Comparison of ENCODE assay signal across 8 mouse cellular contexts in the genomic region with DNA sequence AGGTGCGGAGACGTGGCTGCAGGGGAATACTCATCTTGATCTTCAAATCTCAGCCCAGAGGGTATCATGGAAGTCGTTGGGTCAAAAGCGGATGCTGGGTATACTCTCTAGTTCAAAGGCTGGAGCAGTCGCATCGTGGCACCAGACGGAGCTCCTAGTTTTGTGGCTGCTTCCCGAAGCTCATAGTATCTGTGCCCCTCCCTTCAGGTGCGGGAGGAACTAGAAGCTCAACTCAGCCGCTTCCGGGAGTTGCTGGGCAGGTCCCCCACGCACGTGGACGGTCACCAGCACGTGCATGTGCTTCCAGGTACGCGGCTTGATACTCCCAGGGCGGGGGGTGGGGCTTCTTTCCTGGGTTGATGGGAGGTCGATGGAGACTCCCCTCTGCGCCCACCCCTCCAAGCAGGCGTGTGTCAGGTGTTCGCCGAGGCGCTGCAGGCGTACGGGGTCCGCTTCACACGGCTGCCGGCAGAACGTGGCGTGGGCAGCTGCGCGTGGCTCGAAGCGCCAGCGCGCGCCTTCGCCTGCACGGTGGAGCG. TPM values are rescaled to one million over a fixed set of nuclear protein-coding genes. Genes with fewer than 3 reads are reported as not detected.
DNase-seq lines count a peak whose midpoint lies in the region; ATAC-seq and TF ChIP-seq lines count a peak whose summit lies in the region.

No protein-coding gene starts in this region.

- WGBS in hindbrain, embryonic 10.5 days: 1% methylated on average over 41 of the region's 41 CpGs
- 1% methylated on average over 41 of the region's 41 CpGs for WGBS in limb, embryonic 10.5 days
- 1% methylated on average over 41 of the region's 41 CpGs for WGBS in midbrain, embryonic 12.5 days
- under 1% methylated on average over 40 of the region's 41 CpGs for WGBS in stomach, postnatal 0 days

- H3K4me1 ChIP-seq in hindbrain, embryonic 10.5 days (replicated peaks): peaks cover 25% of the 10 kb centered on the region
- H3K4me1 ChIP-seq in limb, embryonic 10.5 days: peaks cover 20% of the 10 kb centered on the region
- peaks cover 12% of the 10 kb centered on the region; the same call in 1 of the 2 replicates for H3K4me1 ChIP-seq in midbrain, embryonic 12.5 days
- H3K4me1 ChIP-seq in stomach, postnatal 0 days (replicated peaks; ENCODE audit: control insufficient read depth, insufficient read depth): 0 out of 2 replicates have a peak, but pooled peaks cover 4% of the 10 kb centered on the region

- no peaks in the 10 kb centered on the region for H3K9me3 ChIP-seq in hindbrain, embryonic 10.5 days
- no peaks in the 10 kb centered on the region for H3K9me3 ChIP-seq in limb, embryonic 10.5 days (replicated peaks)
- H3K9me3 ChIP-seq in midbrain, embryonic 12.5 days: no peaks in the 10 kb centered on the region
- H3K9me3 ChIP-seq in stomach, postnatal 0 days (ENCODE audit: control insufficient read depth, low read length): no peaks in the 10 kb centered on the region

- H3K4me3 ChIP-seq in hindbrain, embryonic 10.5 days: peak overlapping the region; percentile 61
- peak overlapping the region; percentile 63 for H3K4me3 ChIP-seq in limb, embryonic 10.5 days
- peak overlapping the region; percentile 54 for H3K4me3 ChIP-seq in midbrain, embryonic 12.5 days
- H3K4me3 ChIP-seq in stomach, postnatal 0 days (ENCODE audit: low read depth, low read length): peak overlapping the region; percentile 57

- H3K27me3 ChIP-seq in hindbrain, embryonic 10.5 days (ENCODE audit: insufficient read depth, poor library complexity, severe bottlenecking): peaks cover 22% of the 10 kb centered on the region
- peaks cover 18% of the 10 kb centered on the region for H3K27me3 ChIP-seq in limb, embryonic 10.5 days (ENCODE audit: low read depth, poor library complexity, severe bottlenecking)
- peaks cover 20% of the 10 kb centered on the region for H3K27me3 ChIP-seq in midbrain, embryonic 12.5 days
- H3K27me3 ChIP-seq in stomach, postnatal 0 days (ENCODE audit: control insufficient read depth, insufficient read depth, low read length): no peaks in the 10 kb centered on the region

- TF ChIP-seq EP300 in stomach, postnatal 0 days (optimal IDR thresholded peaks at IDR 0.05): no peak

- peak; percentile 23 for DNase-seq in adrenal gland, postnatal 10 days
- no peak for DNase-seq in adrenal gland, postnatal 36 days
- DNase-seq in urinary bladder, postnatal 14 days (ENCODE audit: low spot score): peak; percentile 24
- no peak for DNase-seq in urinary bladder, adult 18-20 months (ENCODE audit: low spot score in 2 of 2)
- no peak for DNase-seq in hindbrain, embryonic 10.5 days (ENCODE audit: low spot score)
- peak; percentile 54 for DNase-seq in limb, embryonic 10.5 days (ENCODE audit: low spot score)
- peak; percentile 82 for DNase-seq in stomach, postnatal 0 days (ENCODE audit: low spot score)

- H3K36me3 ChIP-seq in hindbrain, embryonic 10.5 days: peaks cover 22% of the 10 kb centered on the region
- peaks cover 22% of the 10 kb centered on the region for H3K36me3 ChIP-seq in limb, embryonic 10.5 days
- H3K36me3 ChIP-seq in midbrain, embryonic 12.5 days: peaks cover 11% of the 10 kb centered on the region
- H3K36me3 ChIP-seq in stomach, postnatal 0 days (ENCODE audit: control insufficient read depth, insufficient read depth, low read length): peaks cover 5% of the 10 kb centered on the region; the same call in 1 of the 2 replicates

- H3K4me2 ChIP-seq in midbrain, embryonic 12.5 days (replicated peaks): peak overlapping the region; percentile 95
- peak overlapping the region; percentile 98 for H3K4me2 ChIP-seq in stomach, postnatal 0 days (replicated peaks; ENCODE audit: low read depth)

- peak overlapping the region; percentile 59 for H3K9ac ChIP-seq in midbrain, embryonic 12.5 days (replicated peaks)
- H3K9ac ChIP-seq in stomach, postnatal 0 days (ENCODE audit: low read length): peak overlapping the region; percentile 63

- no peak for TF ChIP-seq CTCF in stomach, postnatal 0 days (IDR thresholded peaks at IDR 0.05; ENCODE audit: low read depth)

- ATAC-seq in midbrain, embryonic 12.5 days (ENCODE audit: low FRiP score, low read depth): peak; percentile 39
- ATAC-seq in stomach, postnatal 0 days (ENCODE audit: low FRiP score, low TSS enrichment): peak; percentile 63

- H3K27ac ChIP-seq in hindbrain, embryonic 10.5 days: peak overlapping the region; percentile 64; the same call in 1 of the 2 replicates
- H3K27ac ChIP-seq in limb, embryonic 10.5 days: peak overlapping the region; percentile 66
- H3K27ac ChIP-seq in midbrain, embryonic 12.5 days (replicated peaks): no peak overlapping the region
- H3K27ac ChIP-seq in stomach, postnatal 0 days (replicated peaks): peak overlapping the region; percentile 67; the same call in 1 of the 2 replicates

RNA-seq across cellular contexts. Expression of a gene that starts 0.4 kb away (rescaled TPM):
- total RNA-seq in adrenal gland, postnatal 10 days (2021): under 1 TPM; 0.39 to 0.66 TPM
- total RNA-seq in adrenal gland, postnatal 36 days (2021): under 1 TPM; 0.33 to 0.43 TPM
- 0.73 and 0.75 TPM in 2 replicates for polyA plus RNA-seq in hindbrain, embryonic 10.5 days (2016; fragmentation: Nextera tagmentation; extraction: Ambion mirVana)
- 0.40 and 0.63 TPM in 2 replicates for polyA plus RNA-seq in limb, embryonic 10.5 days (2016; fragmentation: Nextera tagmentation; extraction: Ambion mirVana)
- 0.63 and 0.92 TPM in 2 replicates for polyA plus RNA-seq in midbrain, embryonic 12.5 days (2016; fragmentation: Nextera tagmentation; extraction: Ambion mirVana)
- 1.8 and 2.1 TPM in 2 replicates for polyA plus RNA-seq in stomach, postnatal 0 days (2015; fragmentation: Nextera tagmentation; extraction: Ambion mirVana)

RNA-seq across cellular contexts. Expression of a gene that starts 3.0 kb away (rescaled TPM):
- 1 to 10 TPM; 3.9 to 6.7 TPM for total RNA-seq in adrenal gland, postnatal 10 days (2021)
- total RNA-seq in adrenal gland, postnatal 36 days (2021): 1 to 10 TPM; 3.7 to 6.9 TPM
- polyA plus RNA-seq in hindbrain, embryonic 10.5 days (2016; fragmentation: Nextera tagmentation; extraction: Ambion mirVana): 7.8 and 10.1 TPM in 2 replicates
- 4.1 and 7.0 TPM in 2 replicates for polyA plus RNA-seq in limb, embryonic 10.5 days (2016; fragmentation: Nextera tagmentation; extraction: Ambion mirVana)
- 9.6 and 10.0 TPM in 2 replicates for polyA plus RNA-seq in midbrain, embryonic 12.5 days (2016; fragmentation: Nextera tagmentation; extraction: Ambion mirVana)
- 19.8 and 21.3 TPM in 2 replicates for polyA plus RNA-seq in stomach, postnatal 0 days (2015; fragmentation: Nextera tagmentation; extraction: Ambion mirVana)

RNA-seq across cellular contexts. Expression of a gene that starts 15.3 kb away (rescaled TPM):
- 10 to 100 TPM; 15.6 to 21.7 TPM for total RNA-seq in adrenal gland, postnatal 10 days (2021)
- total RNA-seq in adrenal gland, postnatal 36 days (2021): 10 to 100 TPM; 28.2 to 29.8 TPM
- polyA plus RNA-seq in hindbrain, embryonic 10.5 days (2016; fragmentation: Nextera tagmentation; extraction: Ambion mirVana): 114 and 136 TPM in 2 replicates
- polyA plus RNA-seq in limb, embryonic 10.5 days (2016; fragmentation: Nextera tagmentation; extraction: Ambion mirVana): 87.4 and 114 TPM in 2 replicates
- polyA plus RNA-seq in midbrain, embryonic 12.5 days (2016; fragmentation: Nextera tagmentation; extraction: Ambion mirVana): 58.6 and 58.8 TPM in 2 replicates
- polyA plus RNA-seq in stomach, postnatal 0 days (2015; fragmentation: Nextera tagmentation; extraction: Ambion mirVana): 170 and 176 TPM in 2 replicates

RNA-seq across cellular contexts. Expression of a gene that starts 22.5 kb away (rescaled TPM):
- total RNA-seq in adrenal gland, postnatal 10 days (2021): 1 to 10 TPM; 2.5 to 2.9 TPM
- total RNA-seq in adrenal gland, postnatal 36 days (2021): 1 to 10 TPM in 1 of 2 experiments, under 1 TPM in 1; 0.66 to 1.7 TPM
- 146 and 175 TPM in 2 replicates for polyA plus RNA-seq in hindbrain, embryonic 10.5 days (2016; fragmentation: Nextera tagmentation; extraction: Ambion mirVana)
- polyA plus RNA-seq in limb, embryonic 10.5 days (2016; fragmentation: Nextera tagmentation; extraction: Ambion mirVana): 182 and 195 TPM in 2 replicates
- 71.6 and 73.8 TPM in 2 replicates for polyA plus RNA-seq in midbrain, embryonic 12.5 days (2016; fragmentation: Nextera tagmentation; extraction: Ambion mirVana)
- polyA plus RNA-seq in stomach, postnatal 0 days (2015; fragmentation: Nextera tagmentation; extraction: Ambion mirVana): 3.5 and 4.4 TPM in 2 replicates

RNA-seq across cellular contexts. Expression of a gene that starts 36.4 kb away (rescaled TPM):
- 10 to 100 TPM; 76.2 to 84.6 TPM for total RNA-seq in adrenal gland, postnatal 10 days (2021)
- 10 to 100 TPM; 83.4 to 97.0 TPM for total RNA-seq in adrenal gland, postnatal 36 days (2021)
- 159 and 177 TPM in 2 replicates for polyA plus RNA-seq in hindbrain, embryonic 10.5 days (2016; fragmentation: Nextera tagmentation; extraction: Ambion mirVana)
- 138 and 172 TPM in 2 replicates for polyA plus RNA-seq in limb, embryonic 10.5 days (2016; fragmentation: Nextera tagmentation; extraction: Ambion mirVana)
- 154 and 164 TPM in 2 replicates for polyA plus RNA-seq in midbrain, embryonic 12.5 days (2016; fragmentation: Nextera tagmentation; extraction: Ambion mirVana)
- polyA plus RNA-seq in stomach, postnatal 0 days (2015; fragmentation: Nextera tagmentation; extraction: Ambion mirVana): 61.5 and 72.4 TPM in 2 replicates

Comparison
In these comparisons a context has a peak if more than half of its experiments do, and no peak if none do; other contexts are left out.
1. DNase-seq: peak in adrenal gland, postnatal 10 days (single experiment), urinary bladder, postnatal 14 days (single experiment), limb, embryonic 10.5 days (single experiment) and stomach, postnatal 0 days (single experiment); none in adrenal gland, postnatal 36 days (0 of 2), urinary bladder, adult 18-20 months (0 of 2) and hindbrain, embryonic 10.5 days (single experiment).
2. Peak in every context shown above with its lines, with median percentiles within 50 percentile points of each other: H3K4me3 ChIP-seq.